Mouse (Mus musculus) thymus, postnatal 10 days (tissue): ENCODE results near the gene Bbs5.
"Not testable (repeated sequence)": the region's sequence is repeated elsewhere in the genome, so short reads cannot be mapped to it uniquely, and the experiment has no call there.

Source experiments
- DNase-seq, 2 experiments: peaks; one replicate each; pipeline ENCODE4 v3.0.0; 2021; ENCODE audit warnings: low spot score in 2 of 2

Gene Bbs5

GRCm38 (mm10) chr2:69646726-69647490 lies at the start of gene Bbs5:
Bbs5 (plus strand) TSS chr2:69647171.
- peak; percentile 56 to 73 for DNase-seq

- no peak for DNase-seq
Measured at GRCm38 (mm10) chr2:69603726-69604393, 43.1 kb upstream of the Bbs5 start.

- no peak for DNase-seq
Measured at GRCm38 (mm10) chr2:69606621-69607020, 40.4 kb upstream of the Bbs5 start.

GRCm38 (mm10) chr2:69612237-69612636 lies 34.7 kb upstream of the Bbs5 start:
- no peak for DNase-seq

- DNase-seq: no peak
Measured at GRCm38 (mm10) chr2:69612716-69613115, 34.3 kb upstream of the Bbs5 start.

- DNase-seq: no peak
Measured at GRCm38 (mm10) chr2:69613237-69613636, 33.7 kb upstream of the Bbs5 start.

GRCm38 (mm10) chr2:69618336-69618735 lies 28.6 kb upstream of the Bbs5 start:
- DNase-seq: no peak

GRCm38 (mm10) chr2:69619286-69619685 lies 27.7 kb upstream of the Bbs5 start:
- no peak for DNase-seq

- no peak for DNase-seq
Measured at GRCm38 (mm10) chr2:69629215-69629614, 17.8 kb upstream of the Bbs5 start.

- no peak for DNase-seq
Measured at GRCm38 (mm10) chr2:69629914-69630313, 17.1 kb upstream of the Bbs5 start.

GRCm38 (mm10) chr2:69630792-69631191 lies 16.2 kb upstream of the Bbs5 start:
- DNase-seq: no peak

- DNase-seq: peak in 1 of 2 experiments; percentile 37
Measured at GRCm38 (mm10) chr2:69631449-69631848, 15.5 kb upstream of the Bbs5 start.

- DNase-seq: peak; percentile 30 to 66
Measured at GRCm38 (mm10) chr2:69635064-69635701, 11.8 kb upstream of the Bbs5 start.

- peak; percentile 56 to 75 for DNase-seq
Measured at GRCm38 (mm10) chr2:69635807-69636206, 11.2 kb upstream of the Bbs5 start.

- DNase-seq: not testable (repeated sequence)
Measured at GRCm38 (mm10) chr2:69637989-69638388, 9.0 kb upstream of the Bbs5 start.

GRCm38 (mm10) chr2:69640100-69640499 lies 6.9 kb upstream of the Bbs5 start:
- DNase-seq: no peak

GRCm38 (mm10) chr2:69644968-69645617 lies 1.9 kb upstream of the Bbs5 start:
- no peak for DNase-seq

- no peak for DNase-seq
Measured at GRCm38 (mm10) chr2:69649716-69650115, 2.7 kb downstream of the Bbs5 start.

GRCm38 (mm10) chr2:69659326-69659725 lies 12.4 kb downstream of the Bbs5 start:
- DNase-seq: no peak

- DNase-seq: no peak
Measured at GRCm38 (mm10) chr2:69663827-69664476, 17.0 kb downstream of the Bbs5 start.

- no peak for DNase-seq
Measured at GRCm38 (mm10) chr2:69667656-69668055, 20.7 kb downstream of the Bbs5 start.

GRCm38 (mm10) chr2:69668414-69668813 lies 21.4 kb downstream of the Bbs5 start:
- no peak for DNase-seq
